Mouse (Mus musculus): ENCODE results near the gene Cpsf4l.

Cpsf4l gene

DNA sequence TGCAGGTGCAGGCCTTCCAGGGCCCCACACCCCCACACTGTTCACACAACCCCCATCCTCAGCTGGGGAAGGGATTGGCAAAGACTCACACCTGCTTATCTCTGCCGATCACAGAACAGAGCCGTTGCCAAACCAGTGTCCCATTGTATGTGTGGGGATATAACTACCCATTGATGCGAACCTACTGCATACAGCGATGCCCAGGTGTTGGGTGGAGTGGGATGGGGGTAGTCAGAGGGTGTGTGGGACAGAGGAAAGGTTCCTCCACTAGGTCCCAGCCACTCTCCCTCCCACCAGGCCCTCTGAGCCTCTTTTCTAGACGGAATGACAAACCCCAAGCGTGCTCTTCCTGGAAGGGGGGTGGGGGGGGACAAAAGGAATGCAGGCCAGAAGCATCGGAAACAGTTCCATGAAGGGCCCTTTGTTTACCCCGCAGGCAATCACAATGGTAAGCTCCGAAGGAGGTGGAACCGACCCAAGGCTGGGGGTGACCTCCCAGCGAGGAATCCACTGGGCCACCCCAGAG lies at the start of gene Cpsf4l:
Cpsf4l (minus strand) TSS at position 287 of the 526 bp plus-strand sequence.
- DNase-seq (ENCODE audit: low spot score in 2 of 2), result no peak

DNA sequence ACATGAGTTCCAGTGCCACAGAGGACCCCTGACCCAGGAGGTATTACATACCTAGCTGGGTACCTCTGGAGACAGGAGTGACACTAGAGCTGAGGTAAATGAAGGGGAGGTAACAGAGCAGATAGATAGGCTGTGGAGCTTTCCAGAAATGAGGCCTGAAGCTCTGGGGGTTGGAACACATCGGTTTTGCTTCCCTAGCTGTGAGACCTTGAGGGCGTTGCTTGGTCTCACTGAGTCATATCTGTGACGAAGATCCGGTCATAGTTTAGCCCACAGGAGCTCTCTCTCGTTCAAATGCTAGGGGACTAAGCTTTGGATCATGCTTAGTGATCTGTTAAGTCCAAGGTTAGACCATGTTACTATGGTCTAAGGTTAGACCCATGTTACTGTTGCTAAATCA lies 49.0 kb upstream of the Cpsf4l start:
- DNase-seq (ENCODE audit: low spot score in 2 of 2), result no peak

DNA sequence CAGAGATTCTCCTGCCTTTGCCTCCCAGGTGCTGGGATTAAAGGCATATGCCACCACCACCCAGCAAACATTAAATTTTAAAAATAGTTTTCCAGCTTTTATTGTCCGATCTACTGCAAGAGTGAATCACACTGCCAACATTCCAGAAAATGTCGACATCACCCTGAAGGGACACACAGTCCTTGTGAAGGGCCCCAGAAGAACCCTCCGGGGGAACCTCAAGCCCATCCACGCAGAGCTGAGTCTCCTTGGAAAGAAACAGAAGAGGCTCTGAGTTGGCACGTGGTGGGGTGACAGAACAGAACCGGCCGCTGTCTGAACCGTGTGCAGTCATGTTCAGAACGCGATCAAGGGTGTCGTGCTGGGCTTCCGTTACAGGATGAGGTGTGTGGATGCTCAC lies 46.8 kb upstream of the Cpsf4l start:
- DNase-seq (ENCODE audit: low spot score in 2 of 2), result no peak

DNA sequence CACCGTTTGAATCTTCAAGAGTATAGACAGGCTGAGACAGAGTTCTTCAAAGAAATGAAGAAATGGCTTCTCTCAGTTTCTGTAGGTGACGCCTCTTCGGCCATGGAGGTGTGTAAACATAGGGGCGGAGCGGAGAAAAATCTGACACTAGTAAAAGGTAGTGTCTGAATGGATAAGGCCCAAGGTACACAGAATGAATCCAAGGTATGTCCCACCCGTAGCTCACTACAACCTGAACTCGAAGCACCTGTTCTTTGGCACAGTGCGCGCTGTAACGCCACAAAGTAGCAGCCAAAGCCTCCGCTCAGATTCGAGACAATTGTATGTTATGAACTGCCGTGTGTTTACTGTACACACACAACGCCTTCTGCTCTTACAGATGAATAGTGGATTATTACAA lies 46.1 kb upstream of the Cpsf4l start:
- no peak for DNase-seq (ENCODE audit: low spot score in 2 of 2)

DNA sequence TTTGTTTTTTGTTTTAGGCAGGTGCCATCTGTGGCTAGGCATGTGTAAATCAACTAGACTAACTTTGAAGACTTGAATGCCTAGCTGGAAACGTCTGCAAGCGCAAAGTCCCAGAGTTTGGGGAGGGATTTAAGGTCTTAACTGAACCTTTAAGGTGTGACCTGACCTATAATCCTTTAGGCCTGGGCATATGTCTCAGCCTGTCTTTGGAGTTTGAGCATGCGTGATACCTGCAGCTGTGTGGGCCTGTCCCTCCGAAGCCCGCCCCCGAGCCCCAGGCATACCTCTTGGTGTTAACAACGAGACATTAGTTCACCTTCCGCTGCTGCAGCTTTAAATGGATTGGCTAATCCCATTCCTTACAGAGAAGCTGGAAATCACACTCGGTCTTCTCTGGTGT lies 45.0 kb upstream of the Cpsf4l start:
- DNase-seq (ENCODE audit: low spot score in 2 of 2), result no peak

DNA sequence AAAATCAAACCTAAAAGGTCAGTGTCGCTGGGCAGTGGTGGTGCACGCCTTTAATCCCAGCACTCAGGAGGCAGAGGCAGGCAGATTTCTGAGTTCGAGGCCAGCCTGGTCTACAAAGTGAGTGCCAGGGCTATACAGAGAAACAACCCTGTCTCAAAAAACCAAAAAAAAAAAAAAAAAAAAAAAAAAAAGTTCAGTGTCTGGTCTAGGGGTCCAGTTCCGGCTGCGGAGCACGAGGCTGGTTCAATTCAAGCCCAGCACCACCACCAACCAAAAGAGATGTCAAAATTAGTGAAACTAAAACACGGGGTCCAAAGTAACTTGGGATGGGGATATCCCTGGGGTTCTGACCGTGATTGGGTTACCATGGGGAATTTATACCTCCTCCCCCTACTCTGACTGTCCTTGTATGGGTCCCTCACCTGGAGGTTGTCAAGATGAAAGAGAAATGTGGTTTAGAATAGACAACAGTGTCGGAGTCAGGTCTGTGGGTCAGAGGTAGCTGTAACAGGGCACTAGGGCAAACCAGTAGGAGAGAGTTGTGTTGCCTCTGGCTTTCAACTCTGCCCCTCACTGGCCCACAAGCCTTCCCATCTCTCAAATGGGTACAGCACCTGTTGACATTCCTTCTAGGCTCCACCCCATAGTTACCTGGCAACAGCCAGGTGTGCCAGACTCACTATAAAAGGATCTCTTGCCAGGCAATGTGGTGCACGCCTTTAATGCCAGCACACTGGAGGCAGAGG lies 43.0 kb upstream of the Cpsf4l start:
- no peak for DNase-seq (ENCODE audit: low spot score in 2 of 2)

DNA sequence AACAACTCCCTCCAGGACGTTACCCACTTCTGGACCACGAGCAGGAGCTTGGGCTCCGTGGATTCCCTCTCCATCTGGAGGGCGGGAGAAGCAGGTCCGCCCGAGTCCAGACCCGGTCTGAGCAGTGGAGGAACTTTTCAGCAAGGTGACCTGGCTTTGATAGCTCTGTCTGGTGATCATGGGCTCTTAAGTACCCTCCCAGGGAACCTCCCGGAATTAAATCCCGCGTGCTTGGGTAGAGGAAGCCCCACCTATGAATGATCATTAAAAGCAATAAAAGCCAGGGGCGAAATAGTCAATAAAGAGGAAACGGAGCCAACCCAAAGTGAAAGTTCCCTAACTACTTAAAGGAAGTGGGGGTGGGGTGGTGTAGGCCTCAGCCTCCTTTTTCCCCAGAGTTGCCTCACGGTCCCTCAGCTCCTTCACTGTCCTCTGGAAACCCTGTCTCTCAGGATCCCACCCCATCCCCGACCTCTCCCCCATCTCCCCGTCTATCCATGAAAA lies 42.4 kb upstream of the Cpsf4l start:
- DNase-seq (ENCODE audit: low spot score in 2 of 2), result no peak

DNA sequence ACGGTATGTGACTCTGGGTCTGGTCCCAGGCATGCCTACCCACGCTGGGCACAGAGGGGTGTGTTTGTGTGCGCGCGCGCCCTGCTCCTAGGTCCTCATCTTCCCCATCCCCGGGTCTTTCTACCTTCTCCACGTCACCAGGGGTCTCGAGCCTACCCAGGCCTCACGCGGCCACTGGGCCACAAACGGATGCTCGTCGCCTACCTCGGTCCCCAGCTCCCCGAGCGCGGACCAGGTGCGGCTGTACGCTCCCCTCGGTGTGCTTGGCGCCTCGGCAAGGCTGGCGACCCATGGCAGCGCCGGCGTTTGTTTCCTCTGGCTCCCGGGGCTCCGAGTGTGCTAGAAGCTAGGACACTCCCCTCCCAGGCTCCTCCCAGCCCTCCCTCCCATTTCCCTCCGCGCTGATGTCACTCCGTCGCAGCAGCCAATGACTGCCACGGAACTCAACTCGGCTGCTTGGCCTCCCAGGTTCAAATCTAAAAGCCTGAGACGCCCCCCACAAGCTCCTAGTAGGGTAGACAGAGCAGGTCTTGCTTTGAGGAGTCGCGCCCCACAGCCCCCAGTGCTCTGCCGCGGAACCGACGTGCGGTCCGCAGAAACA lies 41.8 kb upstream of the Cpsf4l start, which contains the start of gene Cdc42ep4:
Cdc42ep4 (minus strand) TSS at position 398 of the 601 bp plus-strand sequence.
- peak; percentile 54 to 66 for DNase-seq (ENCODE audit: low spot score in 2 of 2)

DNA sequence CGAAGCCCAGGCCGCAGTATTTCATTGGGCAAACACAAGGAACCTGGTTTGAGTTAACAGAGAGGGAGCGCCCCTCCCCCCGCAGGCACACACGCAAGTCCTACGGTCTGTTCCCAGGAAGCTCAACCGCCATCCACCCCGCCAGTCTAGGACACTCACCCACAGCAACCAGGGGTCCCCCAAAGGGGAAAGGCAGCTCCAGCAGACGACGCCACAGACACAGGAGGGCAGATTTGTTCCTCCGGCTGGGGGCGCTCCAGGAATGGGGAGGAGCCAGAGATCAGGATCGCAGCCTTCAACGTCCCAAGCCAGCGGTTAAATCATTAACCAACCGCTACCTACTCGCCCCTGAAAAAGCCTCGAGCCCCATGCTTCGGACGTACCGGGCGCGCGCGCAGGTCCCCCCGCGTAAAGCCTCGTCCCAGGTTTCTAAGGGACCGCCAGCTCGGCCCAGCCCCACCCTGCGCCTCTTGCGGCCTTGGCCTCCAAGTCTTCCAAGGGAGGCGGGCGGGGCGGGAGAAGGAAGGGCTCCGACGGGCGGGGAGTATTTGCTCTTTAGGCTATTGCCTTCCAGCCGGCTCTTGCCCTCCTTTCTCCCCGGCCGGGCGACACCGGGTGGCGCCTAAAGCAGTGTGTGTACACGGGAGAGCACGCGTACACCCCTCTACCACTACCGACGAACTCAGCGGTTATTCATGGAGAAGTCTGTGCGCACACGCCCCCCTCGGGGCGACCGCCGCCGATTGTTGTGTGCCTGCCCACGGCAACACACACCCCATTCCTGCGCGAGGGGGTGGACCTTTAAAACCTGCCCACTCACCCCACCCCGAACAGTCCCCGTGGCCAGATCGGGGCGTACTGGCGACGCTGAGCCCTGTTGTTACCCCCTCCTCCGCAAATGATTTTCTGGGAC lies 41.0 kb upstream of the Cpsf4l start:
- DNase-seq (ENCODE audit: low spot score in 2 of 2), result peak; percentile 42 to 49

DNA sequence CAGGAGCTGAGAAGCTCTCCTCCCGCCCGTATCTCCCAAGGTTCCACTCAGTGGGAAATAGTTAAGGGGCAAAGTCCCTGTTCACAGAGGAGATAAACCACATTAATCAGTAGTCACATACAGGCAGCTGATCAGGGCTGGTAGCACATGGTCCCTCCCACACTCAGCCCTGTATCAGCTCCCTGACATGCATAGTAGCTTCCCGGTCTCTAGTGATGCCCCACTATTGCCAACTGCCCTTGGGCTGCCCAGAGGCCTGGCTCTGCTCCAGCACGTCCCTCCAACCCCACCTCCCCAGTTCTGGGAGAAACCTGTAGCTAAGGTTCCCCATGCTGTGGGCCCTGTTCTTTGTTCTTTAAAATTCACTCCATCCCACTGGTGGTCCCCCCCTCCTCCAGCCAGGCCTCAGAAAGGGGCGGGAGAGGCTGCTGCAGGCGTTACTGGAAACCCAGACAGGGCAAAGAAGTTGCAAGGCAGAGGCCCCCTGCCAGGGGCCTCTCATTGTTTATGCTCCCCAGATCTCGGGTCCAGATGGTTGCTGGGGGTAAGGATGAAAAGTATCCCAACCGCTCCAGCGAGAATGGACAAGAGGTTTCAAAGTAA lies 40.0 kb upstream of the Cpsf4l start:
- no peak for DNase-seq (ENCODE audit: low spot score in 2 of 2)

DNA sequence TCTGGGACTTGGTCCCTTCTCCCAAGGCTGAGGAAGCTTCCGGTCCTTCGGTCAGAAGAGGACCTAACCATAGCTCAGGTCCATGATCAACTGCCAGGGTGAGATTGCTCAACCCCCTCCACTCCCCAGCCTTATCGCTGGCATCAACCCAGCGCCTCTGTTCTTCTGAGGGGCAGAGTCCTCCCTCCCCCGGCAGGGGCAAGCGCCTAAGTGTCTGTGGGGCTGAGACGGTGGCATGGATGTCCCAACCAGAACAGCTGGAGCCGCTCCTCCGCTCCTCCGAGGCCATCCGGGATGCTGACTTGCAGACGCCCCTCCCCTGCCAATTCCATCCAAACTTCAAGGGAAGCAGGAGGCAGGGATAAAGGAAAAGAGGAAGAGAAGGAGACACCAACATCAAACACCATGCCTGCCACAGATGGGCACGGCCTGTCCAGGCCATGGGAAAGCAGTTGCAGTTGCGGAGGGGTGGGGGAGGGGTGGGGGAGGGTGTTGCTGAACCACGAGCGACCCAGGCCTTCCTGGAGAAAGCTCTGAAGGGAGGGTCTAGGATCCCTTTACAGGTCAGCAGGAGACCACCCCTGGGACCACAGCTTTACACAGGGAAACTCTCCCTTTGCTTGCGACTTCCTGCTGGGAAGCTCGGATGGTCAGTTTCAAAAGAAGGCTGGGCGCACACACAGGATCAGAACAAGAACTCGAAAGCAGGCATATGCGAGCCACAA lies 39.1 kb upstream of the Cpsf4l start:
- no peak for DNase-seq (ENCODE audit: low spot score in 2 of 2)

DNA sequence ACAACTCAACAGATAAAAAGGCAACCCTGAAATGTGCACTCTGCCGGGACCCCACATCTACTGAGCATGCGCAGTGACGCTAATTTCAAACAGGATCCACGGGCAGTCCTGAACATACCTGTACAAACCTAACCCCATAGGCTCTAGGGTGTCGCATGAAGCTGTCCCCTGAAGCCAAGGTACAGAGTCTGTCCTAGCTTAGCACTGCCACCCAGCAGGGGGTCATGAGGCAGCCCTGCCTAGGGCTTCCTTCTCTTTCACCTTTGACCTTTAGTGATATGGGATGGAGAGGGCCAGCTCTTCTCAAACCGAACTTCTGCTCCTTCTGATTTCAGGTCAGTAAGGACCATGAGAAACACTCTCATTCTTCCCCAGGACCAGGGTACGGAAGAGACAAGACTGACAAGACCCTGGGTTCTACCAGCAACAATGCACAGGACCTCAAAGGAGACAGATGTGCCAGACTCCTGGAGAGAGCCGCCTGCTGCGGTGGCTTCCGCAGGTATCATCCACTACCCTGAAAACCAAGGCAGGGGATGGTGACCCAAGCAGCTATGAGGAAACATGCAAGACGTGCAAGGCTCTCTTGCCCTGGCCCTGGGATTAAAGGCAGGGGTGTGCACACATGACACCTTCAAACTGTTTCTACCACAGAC lies 38.0 kb upstream of the Cpsf4l start:
- DNase-seq (ENCODE audit: low spot score in 2 of 2), result no peak

DNA sequence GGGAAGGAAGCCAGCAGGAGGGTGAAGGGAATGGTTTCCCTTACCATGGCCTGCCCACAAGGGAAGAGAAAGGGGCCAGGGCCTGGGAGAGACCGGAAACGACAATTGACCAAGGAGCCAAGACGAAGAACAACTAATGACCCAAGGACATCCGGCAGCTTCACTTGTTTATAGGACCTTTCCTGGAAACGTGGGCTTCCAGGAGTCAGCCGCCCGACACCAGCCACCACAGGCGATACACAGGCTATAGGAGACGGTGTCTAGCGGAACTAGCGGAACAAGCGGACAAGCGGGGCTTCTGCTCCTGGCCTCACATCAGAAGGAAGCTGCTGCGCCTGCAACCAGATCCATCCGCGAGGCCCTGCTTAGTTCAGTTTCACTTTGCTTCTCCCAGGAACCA lies 37.2 kb upstream of the Cpsf4l start:
- no peak for DNase-seq (ENCODE audit: low spot score in 2 of 2)

DNA sequence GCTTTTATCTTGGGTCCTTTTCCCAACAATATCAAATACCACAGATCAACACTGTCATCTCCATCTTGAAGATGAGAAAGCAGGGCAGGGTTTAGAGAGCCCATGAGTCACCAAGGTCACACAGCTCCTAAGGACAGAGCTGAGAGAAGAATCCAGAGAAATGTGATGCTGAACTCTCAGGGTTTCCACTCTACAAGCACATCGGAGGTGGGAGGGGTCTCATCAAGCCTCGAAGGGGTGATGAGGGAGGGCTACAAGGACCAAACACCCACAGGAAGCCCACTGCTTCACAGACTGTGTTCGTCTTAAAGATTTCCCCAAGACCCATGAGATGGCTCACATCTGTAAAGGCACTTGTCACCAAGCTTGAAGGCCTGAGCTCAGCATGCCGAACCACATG lies 36.1 kb upstream of the Cpsf4l start:
- DNase-seq (ENCODE audit: low spot score in 2 of 2), result no peak

DNA sequence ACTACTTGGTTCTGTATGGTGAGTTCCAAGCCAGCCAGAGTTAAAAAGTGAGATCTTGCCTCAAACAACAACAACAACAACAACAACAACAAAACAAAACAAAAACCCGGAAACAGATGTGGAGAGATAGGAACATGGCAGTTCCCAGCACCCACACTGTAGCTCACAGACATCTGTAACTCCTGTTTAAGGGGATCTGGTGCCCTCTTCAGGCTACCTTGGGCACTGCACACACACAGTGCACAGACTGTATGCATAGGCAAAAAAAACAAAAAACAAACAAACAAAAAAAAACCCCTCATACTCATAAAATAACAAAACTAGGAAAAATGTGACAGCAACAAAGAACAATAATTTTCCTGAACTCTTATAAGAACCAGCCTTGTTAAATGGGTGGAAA lies 33.2 kb upstream of the Cpsf4l start:
- DNase-seq (ENCODE audit: low spot score in 2 of 2), result no peak

DNA sequence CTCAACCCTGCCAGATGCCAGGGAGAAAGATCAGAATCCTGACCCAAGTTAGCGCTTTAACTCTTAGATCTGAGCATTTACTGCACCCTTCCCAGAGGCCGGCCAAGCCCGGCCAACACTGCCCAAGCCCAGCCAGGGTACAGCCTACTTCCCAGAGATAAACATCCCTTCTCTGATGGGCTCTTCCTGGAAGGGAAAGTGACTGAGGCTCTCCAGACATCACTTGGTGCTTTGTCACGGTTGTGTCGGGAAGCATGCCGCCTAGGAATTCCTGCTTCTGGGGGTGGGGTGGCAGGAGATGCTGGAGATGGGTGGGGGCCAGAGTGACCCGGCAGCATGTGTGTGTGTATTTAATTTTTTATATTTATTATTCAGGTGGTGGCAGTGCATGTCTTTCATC lies 30.3 kb upstream of the Cpsf4l start:
- no peak for DNase-seq (ENCODE audit: low spot score in 2 of 2)

DNA sequence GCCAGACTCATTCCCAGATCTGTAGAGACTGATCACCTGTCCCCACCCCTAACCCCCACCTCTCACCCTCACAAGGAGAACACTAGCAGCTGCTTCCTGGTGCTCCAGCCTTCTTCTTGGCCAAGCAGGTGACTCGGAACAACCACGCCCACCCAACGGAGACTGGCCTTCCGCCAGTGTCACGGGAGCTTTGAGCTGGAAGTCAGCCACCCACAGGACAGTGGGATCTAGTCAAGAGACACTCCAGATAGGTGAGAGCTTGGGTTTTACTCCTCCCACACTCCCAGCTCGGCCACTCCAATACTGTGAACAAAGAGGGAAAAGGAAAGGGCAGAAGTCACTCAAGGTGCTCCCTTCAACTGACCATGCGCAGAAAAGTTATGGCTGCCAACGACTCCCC lies 29.4 kb upstream of the Cpsf4l start:
- no peak for DNase-seq (ENCODE audit: low spot score in 2 of 2)

DNA sequence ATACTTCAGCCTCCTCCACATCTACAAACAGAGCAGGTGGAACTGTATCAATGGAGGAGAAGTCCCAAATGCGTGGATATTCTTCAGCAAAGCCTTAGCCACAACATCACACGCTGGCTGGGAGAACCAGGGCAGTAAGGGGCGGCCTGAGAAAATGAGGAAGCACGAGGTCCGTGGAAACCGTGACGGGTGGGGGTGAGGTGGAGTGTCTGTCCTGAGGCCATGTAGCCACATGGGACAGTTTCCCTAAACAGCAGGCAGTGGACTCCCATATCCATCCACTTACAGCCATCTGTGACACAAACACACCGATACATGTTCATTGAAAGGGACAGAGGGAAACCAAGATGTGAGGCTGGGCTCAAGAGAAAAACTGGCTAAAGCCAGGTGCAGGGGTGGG lies 28.1 kb upstream of the Cpsf4l start:
- no peak for DNase-seq (ENCODE audit: low spot score in 2 of 2)

DNA sequence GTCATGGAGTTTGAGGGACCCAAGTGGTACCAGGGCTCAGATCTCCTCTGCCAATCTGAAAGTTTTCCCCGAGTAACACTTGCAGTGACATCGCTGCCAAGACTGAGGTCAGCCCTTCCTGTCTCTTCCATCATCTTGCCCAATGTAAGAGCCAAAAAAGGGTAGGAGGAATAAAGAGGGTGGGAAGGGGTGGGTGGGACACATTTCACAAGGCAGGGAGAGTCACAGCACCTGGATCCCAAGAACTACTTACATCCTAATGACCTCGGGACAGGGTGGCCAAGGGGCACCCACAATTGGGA lies 27.7 kb upstream of the Cpsf4l start:
- DNase-seq (ENCODE audit: low spot score in 2 of 2), result no peak

DNA sequence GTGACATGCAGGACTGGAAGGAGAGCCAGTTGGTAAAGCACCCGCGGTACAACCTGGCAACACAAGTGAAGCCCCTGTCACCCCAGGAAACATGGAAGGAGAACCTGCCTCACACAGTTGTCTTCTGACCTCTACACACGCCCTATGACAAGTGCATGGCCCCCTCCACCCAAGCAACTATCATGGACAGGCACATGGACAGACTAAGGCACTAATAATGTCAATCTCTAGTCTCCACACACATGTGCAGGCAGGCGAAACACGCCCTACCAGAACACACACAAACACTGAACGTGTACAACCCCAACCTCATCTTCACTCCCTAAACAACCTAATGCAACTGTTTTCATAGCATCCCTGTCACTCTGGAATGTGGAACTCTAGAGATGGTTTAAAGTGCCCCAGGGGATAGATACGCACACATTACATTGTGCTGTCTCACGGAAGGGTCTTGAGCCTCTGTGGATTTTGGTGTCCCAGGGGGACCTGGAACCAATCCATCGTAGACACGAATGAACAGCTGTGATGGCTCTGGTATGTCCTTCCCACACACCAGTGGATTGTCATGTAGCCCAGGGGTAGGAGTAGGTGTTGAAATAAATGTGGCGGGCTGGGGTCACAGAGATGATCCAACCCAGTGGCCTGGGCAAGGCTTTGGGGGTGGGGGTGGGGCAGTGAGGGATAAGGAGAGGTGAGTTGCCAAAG lies 27.2 kb upstream of the Cpsf4l start:
- no peak for DNase-seq (ENCODE audit: low spot score in 2 of 2)

Data from frontal cortex, postnatal 36 days (tissue).